Mouse (Mus musculus) myocyte (in vitro differentiated cells): ENCODE data around the gene Ipmk.

Source experiments
- E2F4 ChIP-seq: IDR thresholded peaks from one replicate; pipeline ENCODE4 v1.6.1; 2011; ENCODE audit warnings: mild to moderate bottlenecking, control low read depth, moderate library complexity; ENCODE audit not compliant: insufficient read depth
- MAX ChIP-seq: IDR thresholded peaks from one replicate; pipeline ENCODE4 v1.6.1; 2011; ENCODE audit warnings: low read depth, mild to moderate bottlenecking, control low read depth
- MYOD1 ChIP-seq, 3 experiments: IDR thresholded peaks; one replicate each; pipeline ENCODE4 v1.6.1; 2011; ENCODE audit warnings: control low read depth in 2 of 3, low read depth in 2 of 3, mild to moderate bottlenecking in 2 of 3, moderate library complexity in 1 of 3; ENCODE audit not compliant: insufficient read length in 2 of 3, control insufficient read depth in 1 of 3
- MYOG ChIP-seq, 3 experiments: IDR thresholded peaks; one replicate each; pipeline ENCODE4 v1.6.1; 2011; ENCODE audit warnings: control low read depth in 2 of 3, low read depth in 2 of 3, mild to moderate bottlenecking in 2 of 3; ENCODE audit not compliant: insufficient read length in 2 of 3, control insufficient read depth in 1 of 3, insufficient read depth in 1 of 3
- POLR2A ChIP-seq: IDR thresholded peaks from one replicate; pipeline ENCODE4 v1.6.1; 2011; ENCODE audit warnings: low read depth, mild to moderate bottlenecking, control low read depth, moderate library complexity; ENCODE audit not compliant: insufficient read length
- POLR2AphosphoS2 ChIP-seq: IDR thresholded peaks from one replicate; pipeline ENCODE4 v1.6.1; 2011; ENCODE audit warnings: low read depth, control low read depth; ENCODE audit not compliant: insufficient read length
- SRF ChIP-seq: IDR thresholded peaks from one replicate; pipeline ENCODE4 v1.6.1; 2011; ENCODE audit warnings: low read depth; ENCODE audit not compliant: control insufficient read depth, insufficient read length
- USF1 ChIP-seq: IDR thresholded peaks from one replicate; pipeline ENCODE4 v1.6.1; 2011; ENCODE audit warnings: low read depth, mild to moderate bottlenecking, control low read depth, moderate library complexity

- TF ChIP-seq POLR2A (no peak), POLR2AphosphoS2 (no peak), SRF (no peak), USF1 (no peak), E2F4 (no peak), MYOG (IDR thresholded peaks at IDR 0.05; ENCODE audit: control insufficient read depth in 1 of 3, insufficient read depth in 1 of 3, insufficient read length in 2 of 3, low read depth in 2 of 3) (no peak), MYOD1 (IDR thresholded peaks at IDR 0.05; ENCODE audit: control insufficient read depth in 1 of 3, insufficient read length in 2 of 3, low read depth in 2 of 3) (no peak), MAX (no peak)
Observed at GRCm38 (mm10) chr10:71351301-71351700, 3.7 kb downstream of the Ipmk start.
